8 mouse cellular contexts compared by ENCODE assay signal in genomic region chr4:154864961-154865760, GRCm38 (mm10). TPM values are rescaled to one million over a fixed set of nuclear protein-coding genes. Genes with fewer than 3 reads are reported as not detected.
DNase-seq lines count a peak whose midpoint lies in the region; ATAC-seq lines count a peak whose summit lies in the region.

No protein-coding gene starts in this region.

- no peaks in the 10 kb centered on the region for H3K36me3 ChIP-seq in megakaryocyte, embryonic 14.5 days (replicated peaks; ENCODE audit: low read length)
- H3K36me3 ChIP-seq in liver, embryonic 15.5 days (replicated peaks), result no peaks in the 10 kb centered on the region

- peaks cover 51% of the 10 kb centered on the region for H3K27me3 ChIP-seq in megakaryocyte, embryonic 14.5 days (replicated peaks)
- peaks cover 33% of the 10 kb centered on the region for H3K27me3 ChIP-seq in liver, embryonic 15.5 days

- no peak overlapping the region for H3K27ac ChIP-seq in liver, embryonic 15.5 days (replicated peaks)

- no peaks in the 10 kb centered on the region for H3K9me3 ChIP-seq in megakaryocyte, embryonic 14.5 days
- no peaks in the 10 kb centered on the region for H3K9me3 ChIP-seq in liver, embryonic 15.5 days (replicated peaks)

- ATAC-seq in megakaryocyte, adult 5-6 weeks (ENCODE audit: poor library complexity, severe bottlenecking), result no peak
- no peak for ATAC-seq in liver, embryonic 15.5 days (ENCODE audit: insufficient read depth)
- ATAC-seq in inflammation-experienced regulatory T-cells, adult 6 months, result no peak

- H3K4me3 ChIP-seq in megakaryocyte, embryonic 14.5 days (replicated peaks), result peak overlapping the region; percentile 91
- no peak overlapping the region for H3K4me3 ChIP-seq in liver, embryonic 15.5 days (replicated peaks)

- peaks cover 28% of the 10 kb centered on the region for H3K4me1 ChIP-seq in megakaryocyte, embryonic 14.5 days
- peaks cover 12% of the 10 kb centered on the region for H3K4me1 ChIP-seq in liver, embryonic 15.5 days (replicated peaks)

- peak; percentile 30 for DNase-seq in cerebellum, adult 11 months
- DNase-seq in cerebellum, postnatal 4 days (ENCODE audit: low spot score in 2 of 2), result no peak
- DNase-seq in ovary, adult 18-20 months (ENCODE audit: low spot score), result no peak
- no peak for DNase-seq in spleen, postnatal 14 days (ENCODE audit: low spot score in 2 of 2)

- WGBS in liver, embryonic 15.5 days (ENCODE audit: insufficient replicate concordance), result 74% methylated on average over 18 of the region's 18 CpGs

- H3K4me2 ChIP-seq in liver, embryonic 15.5 days, result peak overlapping the region; percentile 68; the same call in 1 of the 2 replicates

- no peak overlapping the region for H3K9ac ChIP-seq in liver, embryonic 15.5 days

RNA-seq across cellular contexts. Expression of gene Mmel1, which starts 4.2 kb away (rescaled TPM):
- polyA plus RNA-seq in megakaryocyte, embryonic 14.5 days (2012; ENCODE audit: insufficient read depth, low replicate concordance), result 1.2 TPM in 1 of 2 replicates, not detected in the other
- 0.25 TPM in 1 of 2 replicates, not detected in the other for total RNA-seq in megakaryocyte, adult 5-6 weeks (2015)
- not detected in 2 replicates for total RNA-seq in megakaryocyte, adult 5-6 weeks (2017)
- 2.3 and 3.1 TPM in 2 replicates for polyA plus RNA-seq in liver, embryonic 15.5 days (2015; fragmentation: Nextera tagmentation; extraction: Ambion mirVana)
- not detected for polyA plus RNA-seq in inflammation-experienced regulatory T-cells, adult 6 months (2017; shearing (Covaris generic))

RNA-seq across cellular contexts. Expression of gene Ttc34, which starts 27.9 kb away (rescaled TPM):
- not detected in 2 replicates for polyA plus RNA-seq in megakaryocyte, embryonic 14.5 days (2012; ENCODE audit: insufficient read depth, low replicate concordance)
- not detected in 2 replicates for total RNA-seq in megakaryocyte, adult 5-6 weeks (2015)
- total RNA-seq in megakaryocyte, adult 5-6 weeks (2017), result 0.07 TPM in 1 of 2 replicates, not detected in the other
- polyA plus RNA-seq in liver, embryonic 15.5 days (2015; fragmentation: Nextera tagmentation; extraction: Ambion mirVana), result not detected in 2 replicates
- polyA plus RNA-seq in inflammation-experienced regulatory T-cells, adult 6 months (2017; shearing (Covaris generic)), result not detected

RNA-seq across cellular contexts. Expression of gene Fam213b, which starts 33.8 kb away (rescaled TPM):
- 13.1 TPM in 1 of 2 replicates, not detected in the other for polyA plus RNA-seq in megakaryocyte, embryonic 14.5 days (2012; ENCODE audit: insufficient read depth, low replicate concordance)
- 8.8 and 9.1 TPM in 2 replicates for total RNA-seq in megakaryocyte, adult 5-6 weeks (2015)
- total RNA-seq in megakaryocyte, adult 5-6 weeks (2017), result 5.5 and 6.6 TPM in 2 replicates
- 8.1 and 9.0 TPM in 2 replicates for polyA plus RNA-seq in liver, embryonic 15.5 days (2015; fragmentation: Nextera tagmentation; extraction: Ambion mirVana)
- polyA plus RNA-seq in inflammation-experienced regulatory T-cells, adult 6 months (2017; shearing (Covaris generic)), result 10 to 100 TPM in 2 of 3 experiments, 1 to 10 TPM in 1; 2.8 to 17.4 (median 15.1) TPM
